Mouse (Mus musculus) myocyte (in vitro differentiated cells): Measurements from ENCODE around the gene Wsb2. TPM values are rescaled to one million over a fixed set of nuclear protein-coding genes. Genes with fewer than 3 reads are reported as not detected.
"Not testable (repeated sequence)": the region's sequence is repeated elsewhere in the genome, so short reads cannot be mapped to it uniquely, and the experiment has no call there.

Experiments
- H3K27me3 ChIP-seq: one replicate; pipeline ENCODE4 v1.6.1; 2011; ENCODE audit not compliant: control insufficient read depth, insufficient read depth, insufficient read length
- H3K36me3 ChIP-seq: one replicate; pipeline ENCODE4 v1.6.1; 2011; ENCODE audit not compliant: control insufficient read depth, insufficient read depth
- H3K4me2 ChIP-seq: one replicate; pipeline ENCODE4 v1.6.1; 2011; ENCODE audit warnings: low read depth, control low read depth
- H3K4me3 ChIP-seq: one replicate; pipeline ENCODE4 v1.5.1; 2011; ENCODE audit warnings: mild to moderate bottlenecking, control low read depth, moderate library complexity
- H3K79me2 ChIP-seq: one replicate; pipeline ENCODE4 v1.6.1; 2011; ENCODE audit not compliant: control insufficient read depth, insufficient read depth
- H3ac ChIP-seq: one replicate; pipeline ENCODE4 v1.6.1; 2011; ENCODE audit not compliant: control insufficient read depth, insufficient read length
- CEBPB ChIP-seq: IDR thresholded peaks from 2 replicates; pipeline ENCODE4 v1.6.1; 2011; ENCODE audit warnings: mild to moderate bottlenecking, moderate library complexity; ENCODE audit not compliant: poor library complexity, insufficient read depth, severe bottlenecking
- E2F4 ChIP-seq: IDR thresholded peaks from one replicate; pipeline ENCODE4 v1.6.1; 2011; ENCODE audit warnings: mild to moderate bottlenecking, control low read depth, moderate library complexity; ENCODE audit not compliant: insufficient read depth
- MAX ChIP-seq: IDR thresholded peaks from one replicate; pipeline ENCODE4 v1.6.1; 2011; ENCODE audit warnings: low read depth, mild to moderate bottlenecking, control low read depth
- MYOD1 ChIP-seq, 3 experiments: IDR thresholded peaks; one replicate each; pipeline ENCODE4 v1.6.1; 2011; ENCODE audit warnings: control low read depth in 2 of 3, low read depth in 2 of 3, mild to moderate bottlenecking in 2 of 3, moderate library complexity in 1 of 3; ENCODE audit not compliant: insufficient read length in 2 of 3, control insufficient read depth in 1 of 3
- MYOG ChIP-seq, 3 experiments: IDR thresholded peaks; one replicate each; pipeline ENCODE4 v1.6.1; 2011; ENCODE audit warnings: control low read depth in 2 of 3, low read depth in 2 of 3, mild to moderate bottlenecking in 2 of 3; ENCODE audit not compliant: insufficient read length in 2 of 3, control insufficient read depth in 1 of 3, insufficient read depth in 1 of 3
- POLR2A ChIP-seq: IDR thresholded peaks from one replicate; pipeline ENCODE4 v1.6.1; 2011; ENCODE audit warnings: low read depth, mild to moderate bottlenecking, control low read depth, moderate library complexity; ENCODE audit not compliant: insufficient read length
- POLR2AphosphoS2 ChIP-seq: IDR thresholded peaks from one replicate; pipeline ENCODE4 v1.6.1; 2011; ENCODE audit warnings: low read depth, control low read depth; ENCODE audit not compliant: insufficient read length
- REST ChIP-seq: IDR thresholded peaks from one replicate; pipeline ENCODE4 v1.6.1; 2011; ENCODE audit warnings: mild to moderate bottlenecking, control low read depth, moderate library complexity; ENCODE audit not compliant: insufficient read depth, insufficient read length
- SRF ChIP-seq: IDR thresholded peaks from one replicate; pipeline ENCODE4 v1.6.1; 2011; ENCODE audit warnings: low read depth; ENCODE audit not compliant: control insufficient read depth, insufficient read length
- TCF12 ChIP-seq: IDR thresholded peaks from one replicate; pipeline ENCODE4 v1.6.1; 2011; ENCODE audit warnings: mild to moderate bottlenecking, control low read depth; ENCODE audit not compliant: poor library complexity, insufficient read depth, severe bottlenecking
- TCF3 ChIP-seq: IDR thresholded peaks from one replicate; pipeline ENCODE4 v1.6.1; 2011; ENCODE audit warnings: low read depth, control low read depth; ENCODE audit not compliant: insufficient read length
- USF1 ChIP-seq: IDR thresholded peaks from one replicate; pipeline ENCODE4 v1.6.1; 2011; ENCODE audit warnings: low read depth, mild to moderate bottlenecking, control low read depth, moderate library complexity
- polyA plus RNA-seq: library from polyadenylated mRNA; unstranded; fragments of >200 nt; fragmentation: generic; extraction: Trizol; gene quantifications from one replicate; pipeline ENCODE4 v1.2.1, GENCODE M21; 2012; ENCODE audit warnings: missing spikeins

Wsb2 gene
- polyA plus RNA-seq, 1 experiment, result 142 TPM

GRCm38 (mm10) chr5:117338503-117338902 is 18.6 kb upstream of the Wsb2 start:
- no peaks in the 10 kb centered on the region for H3K79me2 ChIP-seq
- H3K36me3 ChIP-seq, result no peaks in the 10 kb centered on the region
- TF ChIP-seq USF1 (no peak), REST (no peak), MYOD1 (IDR thresholded peaks at IDR 0.05; ENCODE audit: control insufficient read depth in 1 of 3, insufficient read length in 2 of 3, low read depth in 2 of 3) (no peak), TCF3 (no peak), POLR2A (no peak), MAX (no peak), SRF (no peak), CEBPB (no peak), POLR2AphosphoS2 (no peak), TCF12 (no peak), E2F4 (no peak), MYOG (IDR thresholded peaks at IDR 0.05; ENCODE audit: control insufficient read depth in 1 of 3, insufficient read depth in 1 of 3, insufficient read length in 2 of 3, low read depth in 2 of 3) (no peak)
- no peaks in the 10 kb centered on the region for H3K27me3 ChIP-seq
- no peak overlapping the region for H3ac ChIP-seq
- no peak overlapping the region for H3K4me2 ChIP-seq
- no peak overlapping the region for H3K4me3 ChIP-seq

DNA sequence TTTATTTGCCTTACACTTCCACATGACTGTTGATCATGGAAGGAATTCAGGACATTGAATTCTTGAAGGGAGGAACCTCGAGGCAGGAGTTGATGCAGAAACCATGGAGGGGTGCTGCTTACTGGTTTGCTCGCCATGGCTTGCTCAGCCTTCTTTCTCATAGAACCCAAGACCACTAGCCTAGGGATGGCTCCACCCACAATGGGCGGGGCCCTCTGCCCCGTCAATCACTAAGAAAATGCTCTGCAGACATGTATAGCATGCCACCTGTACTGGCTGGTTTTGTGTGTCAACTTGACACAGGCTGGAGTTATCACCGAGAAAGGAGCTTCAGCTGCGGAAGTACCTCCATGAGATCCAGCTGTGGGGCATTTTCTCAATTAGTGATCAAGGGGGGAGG is 17.0 kb upstream of the Wsb2 start:
- Histone ChIP-seq H3K79me2 (no peaks in the 10 kb centered on the region), H3ac (no peak overlapping the region), H3K4me3 (no peak overlapping the region), H3K27me3 (no peaks in the 10 kb centered on the region), H3K36me3 (no peaks in the 10 kb centered on the region), H3K4me2 (no peak overlapping the region)
- TF ChIP-seq MYOD1 (IDR thresholded peaks at IDR 0.05; ENCODE audit: control insufficient read depth in 1 of 3, insufficient read length in 2 of 3, low read depth in 2 of 3) (no peak), E2F4 (no peak), POLR2A (no peak), REST (no peak), MYOG (IDR thresholded peaks at IDR 0.05; ENCODE audit: control insufficient read depth in 1 of 3, insufficient read depth in 1 of 3, insufficient read length in 2 of 3, low read depth in 2 of 3) (no peak), TCF12 (no peak), CEBPB (no peak), SRF (no peak), MAX (no peak), USF1 (no peak), POLR2AphosphoS2 (no peak)

- no peak overlapping the region for H3K4me3 ChIP-seq
- H3K79me2 ChIP-seq, result no peaks in the 10 kb centered on the region
- TF ChIP-seq POLR2A (no peak), SRF (no peak), TCF3 (no peak), TCF12 (no peak), CEBPB (no peak), MAX (no peak), MYOG (IDR thresholded peaks at IDR 0.05; ENCODE audit: control insufficient read depth in 1 of 3, insufficient read depth in 1 of 3, insufficient read length in 2 of 3, low read depth in 2 of 3) (no peak), MYOD1 (IDR thresholded peaks at IDR 0.05; ENCODE audit: control insufficient read depth in 1 of 3, insufficient read length in 2 of 3, low read depth in 2 of 3) (no peak), USF1 (no peak), REST (no peak), POLR2AphosphoS2 (no peak)
- H3K36me3 ChIP-seq, result no peaks in the 10 kb centered on the region
- no peak overlapping the region for H3K4me2 ChIP-seq
- no peak overlapping the region for H3ac ChIP-seq
- H3K27me3 ChIP-seq, result no peaks in the 10 kb centered on the region
Measured at GRCm38 (mm10) chr5:117341896-117342295, 15.2 kb upstream of the Wsb2 start.

DNA sequence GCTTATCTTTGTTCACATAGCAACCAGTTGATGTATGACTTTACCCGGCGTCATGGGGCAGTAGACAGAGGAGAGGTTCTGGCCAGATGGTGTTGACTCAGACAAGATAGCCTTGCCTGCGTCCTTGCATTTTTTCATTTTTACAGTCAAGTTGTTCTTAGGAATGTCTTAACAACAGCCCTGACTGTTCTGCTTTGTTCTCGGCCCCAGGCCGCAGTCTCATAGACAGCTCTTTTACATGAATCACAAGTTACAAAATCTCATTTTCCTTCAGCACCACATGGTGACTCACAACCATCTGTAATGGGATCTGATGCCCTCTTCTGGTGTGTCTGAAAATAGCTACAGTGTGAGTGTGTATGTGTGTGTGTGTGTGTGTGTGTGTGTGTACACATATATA is 12.6 kb upstream of the Wsb2 start:
- H3K4me2 ChIP-seq, H3K4me3 ChIP-seq, H3ac ChIP-seq, H3K36me3 ChIP-seq, H3K79me2 ChIP-seq, H3K27me3 ChIP-seq: not testable (repeated sequence)

GRCm38 (mm10) chr5:117345432-117345976 is 11.6 kb upstream of the Wsb2 start:
- Histone ChIP-seq H3K79me2 (no peaks in the 10 kb centered on the region), H3ac (no peak overlapping the region), H3K27me3 (no peaks in the 10 kb centered on the region), H3K4me3 (no peak overlapping the region), H3K4me2 (no peak overlapping the region), H3K36me3 (no peaks in the 10 kb centered on the region)
- TF ChIP-seq CEBPB, result no peak
- no peak for TF ChIP-seq SRF
- no peak for TF ChIP-seq MAX
- TF ChIP-seq E2F4, result no peak
- no peak for TF ChIP-seq POLR2A
- TF ChIP-seq TCF12, result no peak
- no peak for TF ChIP-seq MYOD1 (IDR thresholded peaks at IDR 0.05; ENCODE audit: control insufficient read depth in 1 of 3, insufficient read length in 2 of 3, low read depth in 2 of 3)
- no peak for TF ChIP-seq MYOG (IDR thresholded peaks at IDR 0.05; ENCODE audit: control insufficient read depth in 1 of 3, insufficient read depth in 1 of 3, insufficient read length in 2 of 3, low read depth in 2 of 3)
- TF ChIP-seq REST, result no peak
- TF ChIP-seq POLR2AphosphoS2, result no peak
- TF ChIP-seq USF1, result no peak
- TF ChIP-seq TCF3, result no peak
